Comparison of ENCODE assay signal across 22 mouse cellular contexts in the genomic region with DNA sequence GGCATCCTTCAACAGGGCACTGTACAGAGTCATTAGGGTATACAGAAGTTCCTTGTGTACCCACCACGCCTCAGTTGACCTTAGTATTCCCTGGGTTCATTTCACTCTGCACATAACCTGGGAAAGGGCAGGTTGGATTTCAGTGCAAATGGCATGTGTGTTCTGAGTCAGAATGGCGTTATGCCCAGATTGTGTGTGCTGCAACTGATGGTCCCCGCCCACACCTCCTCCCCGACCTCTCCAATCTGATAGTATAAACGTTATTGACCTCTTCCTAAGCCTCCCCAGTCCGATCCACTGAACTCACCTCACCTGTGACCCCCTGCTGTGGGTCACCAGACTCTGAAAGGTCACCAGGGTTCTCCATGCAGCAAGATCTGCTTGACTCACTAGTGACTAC. TPM values are rescaled to one million over a fixed set of nuclear protein-coding genes. Genes with fewer than 3 reads are reported as not detected.
DNase-seq lines count a peak whose midpoint lies in the region; ATAC-seq and TF ChIP-seq lines count a peak whose summit lies in the region.
"Had no signal": no experiment of that assay in that cellular context is flagged by ENCODE, and none has a peak within 500 bp of the region (broad histone marks: within the 10 kb centered on the region; RNA-seq: fewer than 3 reads in every experiment).

No protein-coding gene starts in this region.

- TF ChIP-seq POLR2A in lung, adult 2 months (IDR thresholded peaks at IDR 0.05; ENCODE audit: borderline replicate concordance, extremely low read depth, low read depth, low read length) = no peak

- TF ChIP-seq CTCF in intestine, postnatal 0 days (IDR thresholded peaks at IDR 0.05; ENCODE audit: low read depth) = no peak
- no peak for TF ChIP-seq CTCF in lung, adult 2 months (IDR thresholded peaks at IDR 0.05; ENCODE audit: insufficient read depth, low read length)

- 30% methylated on average over 6 of the region's 6 CpGs for WGBS in intestine, postnatal 0 days
- WGBS in intestine, embryonic 16.5 days = 55% methylated on average over 6 of the region's 6 CpGs
- WGBS in lung, adult 2 months = 48% methylated on average over 6 of the region's 6 CpGs
- WGBS in heart, embryonic 11.5 days (ENCODE audit: insufficient replicate concordance) = 62% methylated on average over 6 of the region's 6 CpGs

- H3K27me3 ChIP-seq in intestine, postnatal 0 days (replicated peaks; ENCODE audit: control insufficient read depth, insufficient read depth, low read length) = no peaks in the 10 kb centered on the region
- no peaks in the 10 kb centered on the region for H3K27me3 ChIP-seq in intestine, embryonic 16.5 days (replicated peaks; ENCODE audit: control insufficient read depth, insufficient read depth, low read length)
- no peaks in the 10 kb centered on the region for H3K27me3 ChIP-seq in heart, embryonic 11.5 days (ENCODE audit: control insufficient read depth, insufficient read depth, low read length)
- H3K27me3 ChIP-seq: forebrain, embryonic 13.5 days; heart, embryonic 13.5 days; hindbrain, embryonic 15.5 days; limb, embryonic 15.5 days had no signal

- H3K27ac ChIP-seq in intestine, postnatal 0 days (ENCODE audit: low read depth, low read length) = no peak overlapping the region
- no peak overlapping the region for H3K27ac ChIP-seq in intestine, embryonic 16.5 days (ENCODE audit: low read length)
- H3K27ac ChIP-seq in heart, embryonic 11.5 days (ENCODE audit: low read depth, low read length) = no peak overlapping the region
- H3K27ac ChIP-seq: forebrain, embryonic 13.5 days; heart, embryonic 13.5 days; hindbrain, embryonic 15.5 days; limb, embryonic 15.5 days; macrophage had no signal

- H3K9me3 ChIP-seq in intestine, postnatal 0 days (ENCODE audit: control insufficient read depth) = no peaks in the 10 kb centered on the region
- no peaks in the 10 kb centered on the region for H3K9me3 ChIP-seq in intestine, embryonic 16.5 days (ENCODE audit: control insufficient read depth, low read length)
- H3K9me3 ChIP-seq in heart, embryonic 11.5 days (replicated peaks; ENCODE audit: control insufficient read depth, low read length) = no peaks in the 10 kb centered on the region
- H3K9me3 ChIP-seq: forebrain, embryonic 13.5 days; heart, embryonic 13.5 days; hindbrain, embryonic 15.5 days; limb, embryonic 15.5 days had no signal

- peak; percentile 43; the same call in 1 of the 2 replicates for ATAC-seq in intestine, postnatal 0 days
- ATAC-seq in intestine, embryonic 16.5 days = no peak
- no peak for ATAC-seq in heart, embryonic 11.5 days (replicated peaks; ENCODE audit: insufficient number of reproducible peaks, low FRiP score, low TSS enrichment)
- ATAC-seq: forebrain, embryonic 13.5 days had no signal

- H3K36me3 ChIP-seq in intestine, postnatal 0 days (ENCODE audit: control insufficient read depth, insufficient read depth) = no peaks in the 10 kb centered on the region
- no peaks in the 10 kb centered on the region for H3K36me3 ChIP-seq in intestine, embryonic 16.5 days (ENCODE audit: control insufficient read depth, insufficient read depth, low read length)
- H3K36me3 ChIP-seq in heart, embryonic 11.5 days (ENCODE audit: control insufficient read depth, insufficient read depth, low read length) = no peaks in the 10 kb centered on the region
- H3K36me3 ChIP-seq: heart, embryonic 13.5 days; hindbrain, embryonic 15.5 days; limb, embryonic 15.5 days had no signal

- H3K4me2 ChIP-seq in intestine, postnatal 0 days (replicated peaks; ENCODE audit: low read depth) = no peak overlapping the region
- H3K4me2 ChIP-seq in intestine, embryonic 16.5 days (ENCODE audit: low read depth, low read length) = no peak overlapping the region
- no peak overlapping the region for H3K4me2 ChIP-seq in heart, embryonic 11.5 days
- H3K4me2 ChIP-seq: forebrain, embryonic 13.5 days; heart, embryonic 13.5 days; hindbrain, embryonic 15.5 days; limb, embryonic 15.5 days; midbrain, embryonic 11.5 days had no signal

- H3K4me1 ChIP-seq in intestine, postnatal 0 days (replicated peaks; ENCODE audit: control insufficient read depth, insufficient read depth, low read length) = 0 out of 2 replicates have a peak, but pooled peaks cover 3% of the 10 kb centered on the region
- no peaks in the 10 kb centered on the region for H3K4me1 ChIP-seq in intestine, embryonic 16.5 days (ENCODE audit: control insufficient read depth, insufficient read depth, low read length)
- no peaks in the 10 kb centered on the region for H3K4me1 ChIP-seq in lung, adult 2 months (ENCODE audit: control insufficient read depth, insufficient read depth, low read length)
- H3K4me1 ChIP-seq in heart, embryonic 11.5 days (ENCODE audit: control insufficient read depth, insufficient read depth, low read length) = no peaks in the 10 kb centered on the region
- H3K4me1 ChIP-seq: forebrain, embryonic 13.5 days; heart, embryonic 13.5 days; hindbrain, embryonic 15.5 days; limb, embryonic 15.5 days had no signal

- H3K4me3 ChIP-seq in intestine, postnatal 0 days (ENCODE audit: low read depth, low read length) = no peak overlapping the region
- H3K4me3 ChIP-seq in intestine, embryonic 16.5 days (ENCODE audit: low read length) = no peak overlapping the region
- no peak overlapping the region for H3K4me3 ChIP-seq in lung, adult 2 months (replicated peaks; ENCODE audit: extremely low read depth, low read depth, low read length)
- no peak overlapping the region for H3K4me3 ChIP-seq in heart, embryonic 11.5 days (ENCODE audit: low read depth, low read length)
- H3K4me3 ChIP-seq: forebrain, embryonic 13.5 days; heart, embryonic 13.5 days; hindbrain, embryonic 15.5 days; limb, embryonic 15.5 days had no signal

- peak; percentile 3 for DNase-seq in lung, postnatal 36 days
- DNase-seq in lung, adult 2 months = no peak
- DNase-seq in layer of hippocampus, postnatal 36 days = peak; percentile 30 to 33
- DNase-seq in right cerebral cortex, adult 2 months (ENCODE audit: low spot score in 2 of 2) = no peak
- no peak for DNase-seq in embryo, embryonic 11 days
- DNase-seq: B cell, adult 2 months; heart, postnatal 36 days; kidney, adult 18-20 months; kidney, postnatal 4 days; right cerebral cortex, postnatal 25 days had no signal

- H3K9ac ChIP-seq in intestine, postnatal 0 days (ENCODE audit: low read depth, low read length) = no peak overlapping the region
- H3K9ac ChIP-seq in intestine, embryonic 16.5 days (ENCODE audit: low read depth, low read length) = no peak overlapping the region
- H3K9ac ChIP-seq in heart, embryonic 11.5 days (ENCODE audit: low read depth, low read length) = no peak overlapping the region
- H3K9ac ChIP-seq: forebrain, embryonic 13.5 days; heart, embryonic 13.5 days; hindbrain, embryonic 15.5 days; limb, embryonic 15.5 days had no signal

RNA-seq across cellular contexts. Expression of gene Ces2a, which starts 1.8 kb away (rescaled TPM):
- 5.4 and 6.1 TPM in 2 replicates for polyA plus RNA-seq in intestine, postnatal 0 days (2015; fragmentation: Nextera tagmentation; extraction: Ambion mirVana)
- 8.0 and 8.7 TPM in 2 replicates for polyA plus RNA-seq in intestine, embryonic 16.5 days (2015; fragmentation: Nextera tagmentation; extraction: Ambion mirVana)
- polyA plus RNA-seq in lung, adult 2 months (2012; rRNA removed) = 0.14 and 0.55 TPM in 2 replicates
- total RNA-seq in layer of hippocampus, postnatal 36 days (2021) = not detected
- polyA plus RNA-seq in heart, embryonic 11.5 days (2014; fragmentation: Nextera tagmentation; extraction: Ambion mirVana) = not detected in 2 replicates
- total RNA-seq: granulocyte monocyte progenitor cell, adult 5-6 weeks; heart, postnatal 36 days; left cerebral cortex, postnatal 25 days had no signal
- polyA plus RNA-seq: forebrain, embryonic 13.5 days; heart, embryonic 13.5 days; hindbrain, embryonic 15.5 days; limb, embryonic 15.5 days; macrophage; midbrain, embryonic 11.5 days; neural tube, embryonic 14.5 days had no signal

Comparison
In these comparisons a context has a peak if more than half of its experiments do, and no peak if none do; other contexts are left out.
1. DNase-seq: peak in lung, postnatal 36 days (single experiment) and layer of hippocampus, postnatal 36 days (2 of 2); none in lung, adult 2 months (single experiment), right cerebral cortex, adult 2 months (0 of 2) and embryo, embryonic 11 days (single experiment).